Mouse (Mus musculus): ENCODE measurements around the gene Auts2.

Gene Auts2

GRCm38 (mm10) chr5:131829248-131829647 is 713.9 kb downstream of the Auts2 start:
- WGBS: 57% methylated on average over 3 of the region's 3 CpGs

GRCm38 (mm10) chr5:131828607-131829006 is 714.5 kb downstream of the Auts2 start:
- 54% methylated on average over 2 of the region's 2 CpGs for WGBS

GRCm38 (mm10) chr5:131826362-131827261 is 716.5 kb downstream of the Auts2 start:
- WGBS: 90% methylated on average over 8 of the region's 8 CpGs

GRCm38 (mm10) chr5:131825421-131825820 is 717.7 kb downstream of the Auts2 start:
- 45% methylated on average over 3 of the region's 3 CpGs for WGBS

- 43% methylated on average over 11 of the region's 11 CpGs for WGBS
Measured at GRCm38 (mm10) chr5:131824197-131824991, 718.8 kb downstream of the Auts2 start.

GRCm38 (mm10) chr5:131821461-131821860 is 721.7 kb downstream of the Auts2 start:
- 55% methylated on average over 4 of the region's 4 CpGs for WGBS

- WGBS: 59% methylated on average over 15 of the region's 15 CpGs
Measured at GRCm38 (mm10) chr5:131819251-131819691, 723.9 kb downstream of the Auts2 start.

- 88% methylated on average over 3 of the region's 3 CpGs for WGBS
Measured at GRCm38 (mm10) chr5:131815498-131815897, 727.6 kb downstream of the Auts2 start.

- 46% methylated on average over 9 of the region's 9 CpGs for WGBS
Measured at GRCm38 (mm10) chr5:131814503-131815003, 728.6 kb downstream of the Auts2 start.

- 67% methylated on average over 10 of the region's 10 CpGs for WGBS
Measured at GRCm38 (mm10) chr5:131813952-131814502, 729.1 kb downstream of the Auts2 start.

GRCm38 (mm10) chr5:131813331-131813781 is 729.8 kb downstream of the Auts2 start:
- 37% methylated on average over 7 of the region's 7 CpGs for WGBS

GRCm38 (mm10) chr5:131812483-131813063 is 730.6 kb downstream of the Auts2 start:
- WGBS: 37% methylated on average over 10 of the region's 10 CpGs

- 90% methylated on average over 2 of the region's 2 CpGs for WGBS
Measured at GRCm38 (mm10) chr5:131806350-131806749, 736.8 kb downstream of the Auts2 start.

- WGBS: 52% methylated on average over 4 of the region's 4 CpGs
Measured at GRCm38 (mm10) chr5:131805277-131805676, 737.9 kb downstream of the Auts2 start.

- 81% methylated on average over 10 of the region's 10 CpGs for WGBS
Measured at GRCm38 (mm10) chr5:131803609-131804008, 739.5 kb downstream of the Auts2 start.

GRCm38 (mm10) chr5:131802340-131803036 is 740.7 kb downstream of the Auts2 start:
- WGBS: 78% methylated on average over 6 of the region's 6 CpGs

- 84% methylated on average over 6 of the region's 6 CpGs for WGBS
Measured at GRCm38 (mm10) chr5:131801924-131802323, 741.2 kb downstream of the Auts2 start.

- 66% methylated on average over 5 of the region's 5 CpGs for WGBS
Measured at GRCm38 (mm10) chr5:131798373-131798772, 744.8 kb downstream of the Auts2 start.

- WGBS: 36% methylated on average over 18 of the region's 18 CpGs
Measured at GRCm38 (mm10) chr5:131794411-131795133, 748.6 kb downstream of the Auts2 start.

- 90% methylated on average over 8 of the region's 8 CpGs for WGBS
Measured at GRCm38 (mm10) chr5:131789601-131790000, 753.5 kb downstream of the Auts2 start.
